Mouse (Mus musculus) layer of hippocampus, postnatal 10 days (tissue): ENCODE measurements around the gene Myo15b. TPM values are rescaled to one million over a fixed set of nuclear protein-coding genes. Genes with fewer than 3 reads are reported as not detected.

ENCODE experiments used
- DNase-seq, 2 experiments: peaks; one replicate each; pipeline ENCODE4 v3.0.0; 2021; ENCODE audit warnings: low spot score in 2 of 2
- total RNA-seq, 2 experiments: library from RNA; stranded (reverse); gene quantifications; 2 replicates each; pipeline ENCODE4 v1.2.3; 2021

Gene Myo15b
- total RNA-seq, 2 experiments from 2014 or later: 0.04 to 0.21 TPM

- DNase-seq: no peak
Observed at GRCm38 (mm10) chr11:115863895-115864294, 5.7 kb downstream of the Myo15b start.

DNA sequence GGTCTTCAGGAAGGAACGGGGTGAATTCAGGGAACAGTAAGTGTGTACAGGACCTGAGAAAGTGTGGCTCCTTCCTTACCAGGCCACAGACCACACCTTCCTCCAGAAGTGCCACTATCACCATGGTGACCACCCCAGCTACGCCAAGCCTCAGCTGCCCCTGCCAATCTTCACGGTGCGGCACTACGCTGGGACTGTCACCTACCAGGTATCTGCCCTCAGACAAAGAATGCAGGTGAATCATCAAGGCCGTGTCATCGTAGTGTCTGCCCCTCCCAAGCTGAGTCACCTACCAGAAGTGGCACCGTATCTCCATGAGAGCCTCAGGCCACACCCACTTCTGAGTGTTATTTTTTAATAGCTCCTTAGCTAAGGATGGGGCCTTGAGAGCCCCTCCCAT is 11.2 kb downstream of the Myo15b start:
- no peak for DNase-seq

- no peak for DNase-seq
Observed at GRCm38 (mm10) chr11:115872437-115872836, 14.2 kb downstream of the Myo15b start.

GRCm38 (mm10) chr11:115875935-115876334 is 17.7 kb downstream of the Myo15b start:
- DNase-seq: no peak

- no peak for DNase-seq
Observed at GRCm38 (mm10) chr11:115876438-115876837, 18.2 kb downstream of the Myo15b start.

GRCm38 (mm10) chr11:115877174-115877755 is 19.1 kb downstream of the Myo15b start:
- DNase-seq: no peak

DNA sequence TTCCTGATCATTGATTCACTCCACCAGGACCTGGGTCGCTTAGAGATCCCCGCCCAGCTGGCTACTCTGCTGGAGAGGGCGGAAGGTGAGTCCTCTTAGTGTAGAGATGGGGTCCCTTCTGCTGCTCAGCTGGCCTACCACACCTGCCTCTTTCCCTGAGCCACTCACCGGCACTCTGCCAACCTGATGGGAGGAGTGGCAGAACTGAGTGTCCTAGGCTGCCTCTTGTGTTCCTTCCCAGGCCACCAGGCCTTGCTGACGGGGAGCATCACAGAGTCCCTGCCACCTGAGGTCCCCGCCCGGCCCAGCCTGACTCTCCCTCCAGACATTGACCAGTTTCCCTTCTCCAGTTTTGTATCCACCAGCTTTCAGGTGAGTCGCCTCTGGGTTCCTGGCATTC is 19.9 kb downstream of the Myo15b start:
- no peak for DNase-seq

- no peak for DNase-seq
Observed at GRCm38 (mm10) chr11:115881002-115881401, 22.8 kb downstream of the Myo15b start.

GRCm38 (mm10) chr11:115883251-115883650 is 25.0 kb downstream of the Myo15b start:
- no peak for DNase-seq

DNA sequence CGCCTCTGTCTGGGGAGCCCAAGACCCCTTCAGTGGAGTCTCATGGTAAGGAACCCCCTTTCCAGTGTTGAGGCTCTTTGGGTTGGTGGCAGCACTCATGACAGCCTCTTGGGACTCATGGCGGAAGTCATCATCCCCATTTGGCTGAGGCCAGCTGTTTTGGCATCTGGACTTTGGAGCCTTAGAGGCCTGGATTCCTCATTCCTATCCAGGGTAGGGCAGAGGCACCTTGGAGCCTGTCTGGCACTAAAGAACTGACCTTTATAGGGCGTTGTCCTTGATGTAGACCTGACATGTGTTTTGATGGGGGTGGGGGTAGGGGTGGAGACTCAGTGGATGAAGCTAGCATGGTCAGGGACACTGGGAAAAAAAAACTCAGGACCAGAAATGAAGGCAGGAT is 26.2 kb downstream of the Myo15b start:
- DNase-seq: no peak

DNA sequence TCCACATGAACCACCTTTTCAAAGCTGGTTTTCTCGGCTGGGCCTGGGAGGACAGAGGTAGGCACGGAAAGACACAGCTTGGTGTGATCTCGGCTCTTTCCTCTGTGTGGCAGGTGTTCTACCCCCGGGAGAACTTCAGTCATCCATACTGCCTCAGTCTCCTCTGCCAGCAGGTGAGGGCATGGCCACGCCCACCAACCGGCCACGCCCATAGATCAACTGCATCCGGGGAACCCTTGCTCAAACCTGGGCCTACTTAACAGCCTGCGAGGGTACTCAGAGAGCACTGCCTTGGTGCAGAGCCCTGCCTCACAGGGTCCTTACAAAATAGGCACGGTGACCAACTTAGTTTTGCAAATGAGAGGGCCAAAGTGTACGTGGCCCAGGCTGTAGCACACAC is 27.1 kb downstream of the Myo15b start:
- no peak for DNase-seq

DNA sequence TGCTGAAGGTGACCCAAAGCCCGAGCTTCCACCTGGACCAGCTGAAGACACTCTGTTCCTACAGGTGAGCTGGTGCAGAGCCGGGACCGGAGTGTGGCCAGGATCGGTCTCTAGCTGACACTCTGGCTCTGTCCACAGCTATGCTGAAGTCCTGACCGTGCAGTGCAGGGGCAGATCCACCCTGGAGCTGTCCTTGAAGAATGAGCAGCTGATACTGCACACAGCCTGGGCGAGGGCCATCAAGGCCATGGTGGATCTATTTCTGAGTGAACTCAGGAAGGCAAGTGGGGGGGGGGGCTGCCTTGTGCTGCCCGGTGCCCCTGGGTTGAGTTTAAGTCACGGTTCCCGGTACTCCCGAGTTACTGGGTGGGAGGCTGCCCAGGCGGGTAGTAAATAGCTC is 28.2 kb downstream of the Myo15b start:
- no peak for DNase-seq

DNA sequence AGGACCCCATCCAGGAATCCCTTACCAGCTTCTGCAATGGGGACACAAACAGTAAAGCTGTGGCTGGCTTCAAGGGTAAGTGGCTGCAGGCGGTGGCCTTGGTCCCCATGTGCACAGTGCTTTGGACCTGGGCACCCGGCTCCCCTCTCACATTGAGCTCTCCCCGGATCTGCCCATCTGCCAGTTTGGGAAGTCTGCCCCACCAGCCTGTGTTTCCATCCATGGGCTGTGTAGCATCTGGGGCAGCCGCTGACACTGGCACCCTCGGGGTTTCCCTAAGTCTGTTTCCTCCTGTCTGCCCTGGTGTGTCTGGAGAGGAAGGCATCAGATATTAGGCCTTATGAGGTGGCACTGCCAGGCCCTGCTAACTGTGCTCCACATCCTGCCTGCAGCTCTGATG is 29.8 kb downstream of the Myo15b start:
- peak in 1 of 2 experiments; percentile 31 for DNase-seq

DNA sequence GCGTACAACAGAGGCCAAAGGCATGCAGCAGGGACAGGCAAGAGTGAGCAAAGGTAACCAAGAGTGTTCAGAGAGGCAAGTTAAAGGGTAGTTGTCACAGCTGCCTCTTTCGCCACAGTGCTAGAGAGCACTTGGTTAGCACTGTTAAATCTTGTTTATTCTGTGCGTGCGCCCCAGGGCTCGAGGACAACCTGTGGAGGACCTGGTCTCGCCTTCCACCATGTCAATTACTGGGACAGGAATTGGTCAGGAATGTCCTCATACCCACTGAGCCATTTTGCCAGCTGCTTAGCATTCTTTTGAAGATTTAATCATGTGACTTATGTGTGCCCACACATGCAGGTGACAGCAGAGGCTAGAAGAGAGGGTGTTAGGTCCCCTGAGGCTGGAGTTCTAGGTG is 31.0 kb downstream of the Myo15b start:
- no peak for DNase-seq

GRCm38 (mm10) chr11:115892213-115892612 is 34.0 kb downstream of the Myo15b start:
- no peak for DNase-seq

GRCm38 (mm10) chr11:115893071-115893470 is 34.9 kb downstream of the Myo15b start:
- no peak for DNase-seq

DNA sequence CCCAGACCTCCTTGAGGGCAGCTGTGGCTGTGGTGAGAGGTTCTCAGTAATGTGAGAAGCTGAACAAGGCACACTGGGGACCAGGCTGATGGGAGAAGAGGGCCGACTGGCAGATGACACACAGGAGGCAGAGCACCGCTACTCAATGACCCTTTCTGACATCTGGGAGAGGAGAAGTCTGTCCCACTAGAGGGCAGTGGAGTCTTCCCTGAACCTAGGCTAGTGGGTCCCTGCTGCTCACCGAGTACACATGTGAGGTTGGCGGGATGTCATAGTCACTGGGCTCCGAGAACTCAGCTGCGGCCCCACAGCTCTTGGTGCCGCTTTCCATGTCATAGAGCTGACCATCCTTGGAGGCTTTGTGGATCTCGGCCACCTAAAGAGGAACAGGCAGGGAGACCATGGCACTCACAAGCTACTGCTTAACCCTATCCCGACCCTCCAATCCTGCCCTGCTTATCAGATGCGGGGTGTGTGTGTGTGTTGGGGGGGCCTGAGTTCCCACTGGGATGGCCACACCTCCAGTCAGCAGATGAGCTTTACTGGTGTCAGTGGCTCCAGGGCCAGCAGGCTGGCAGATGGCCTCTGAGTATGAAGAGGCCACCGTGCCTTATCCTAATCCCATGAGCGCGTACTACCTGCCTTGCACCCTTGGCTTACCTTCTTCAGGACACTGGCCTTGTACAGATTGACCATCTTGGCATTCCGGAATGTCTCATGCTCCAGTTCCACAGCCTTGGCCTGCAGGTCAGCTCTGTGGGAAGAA is 36.7 kb downstream of the Myo15b start:
- DNase-seq: no peak

DNA sequence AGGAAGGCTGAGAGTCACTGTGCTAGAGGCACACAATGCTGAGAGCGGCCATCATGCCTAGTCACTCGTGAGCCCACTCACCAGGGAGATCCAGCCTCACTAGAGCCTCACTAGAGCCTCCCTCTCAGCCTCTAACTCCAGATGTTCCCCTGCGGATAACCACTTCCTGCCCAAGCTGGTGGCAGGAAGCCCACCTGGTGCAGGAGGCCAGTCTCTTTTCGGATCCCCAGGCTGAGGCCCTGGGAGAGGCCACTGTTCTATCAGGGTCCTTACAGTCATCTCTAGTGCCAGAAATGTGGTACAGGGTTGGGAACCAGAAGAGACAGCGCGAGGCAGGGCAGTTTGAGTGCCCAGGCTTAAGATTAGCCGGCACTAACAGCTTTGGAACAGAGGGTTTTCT is 40.2 kb downstream of the Myo15b start:
- no peak for DNase-seq

GRCm38 (mm10) chr11:115898886-115899285 is 40.7 kb downstream of the Myo15b start:
- DNase-seq: peak; percentile 59 to 69

DNA sequence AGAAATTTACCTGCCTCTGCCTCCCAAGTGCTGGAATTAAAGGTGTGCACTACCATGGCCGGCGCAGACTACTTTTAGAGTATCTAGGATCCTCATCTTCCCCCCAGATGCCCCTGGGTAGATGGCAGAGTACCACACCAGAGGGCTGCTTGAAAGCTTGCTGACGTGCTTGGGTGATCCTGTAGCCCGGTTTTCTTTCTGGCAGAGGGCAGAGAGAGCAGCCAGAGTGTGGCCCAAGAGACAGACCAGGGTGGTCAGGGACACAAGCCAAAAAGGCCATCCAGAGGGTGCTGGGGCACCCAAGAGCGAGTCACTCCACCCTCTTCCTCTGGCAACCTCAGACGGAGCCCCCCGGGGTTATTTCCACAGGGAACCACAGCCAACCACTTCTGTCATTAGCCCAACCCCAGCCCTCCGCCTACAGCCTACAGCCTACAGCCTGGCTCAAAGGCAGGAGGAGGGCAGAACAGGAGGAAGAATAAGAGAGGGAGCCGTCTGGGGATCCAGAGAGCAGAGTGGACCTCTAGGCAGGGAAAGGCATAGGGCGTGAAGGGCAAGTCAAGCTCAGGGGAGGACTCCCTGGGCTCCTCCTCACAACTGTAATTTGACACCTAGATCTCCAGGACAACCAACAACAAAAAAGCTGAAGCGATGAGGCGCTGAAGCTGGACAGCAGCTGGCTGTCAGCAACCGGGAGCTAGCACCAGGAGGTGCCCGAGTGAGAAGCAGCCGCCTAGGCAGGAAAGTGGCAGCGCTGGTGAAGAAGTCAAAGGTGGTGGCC is 41.5 kb downstream of the Myo15b start, which contains the start of gene Smim5:
Smim5 (plus strand) TSS at position 481 of the 781 bp plus-strand sequence.
- no peak for DNase-seq

DNA sequence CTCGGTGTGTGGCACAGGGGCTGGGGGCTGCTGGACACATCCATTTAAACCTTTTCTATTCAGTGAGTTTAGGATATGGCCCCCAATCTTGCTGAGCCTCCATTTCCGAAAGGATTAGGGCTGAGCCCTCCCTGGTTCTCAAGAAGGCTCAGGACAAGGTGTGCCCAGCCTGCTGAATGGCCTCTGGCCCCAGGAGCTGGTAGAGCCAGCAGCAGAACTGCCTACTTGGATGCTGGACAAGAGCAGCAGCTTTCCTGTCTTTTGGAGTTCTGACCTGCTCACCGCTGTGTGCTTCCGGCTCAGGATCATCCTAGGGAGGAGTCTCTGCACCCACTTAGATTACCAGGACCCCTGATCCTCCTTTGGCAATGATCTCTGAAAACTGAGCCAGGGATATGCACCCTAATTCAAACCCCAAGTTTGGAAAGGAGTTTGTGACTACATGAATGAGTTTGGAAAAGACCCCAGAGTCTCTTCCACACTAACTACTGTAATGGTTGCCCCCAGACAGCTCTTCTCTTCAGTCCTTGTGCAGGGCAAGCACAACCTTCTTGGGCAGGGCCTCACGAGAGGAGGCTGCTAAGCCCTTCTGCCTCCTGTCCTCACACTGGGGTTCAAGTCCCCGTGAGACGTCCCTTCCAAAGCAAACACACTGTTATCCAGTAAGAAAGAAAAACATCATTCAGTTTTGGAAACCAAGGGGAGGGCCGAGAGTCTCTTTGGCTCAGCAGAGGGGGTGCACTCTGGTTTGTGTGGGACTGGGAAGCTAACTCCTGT is 42.5 kb downstream of the Myo15b start:
- no peak for DNase-seq
